Mouse (Mus musculus) 3T3-L1 (cell line): ENCODE results near the gene Glis1.

Source experiments
- DNase-seq: peaks from one replicate; pipeline ENCODE4 v3.0.0-alpha.2; 2015; ENCODE audit warnings: low read depth, low spot score

The Glis1 gene

GRCm38 (mm10) chr4:107683006-107683756, 248.8 kb downstream of the Glis1 start:
- no peak for DNase-seq

DNA sequence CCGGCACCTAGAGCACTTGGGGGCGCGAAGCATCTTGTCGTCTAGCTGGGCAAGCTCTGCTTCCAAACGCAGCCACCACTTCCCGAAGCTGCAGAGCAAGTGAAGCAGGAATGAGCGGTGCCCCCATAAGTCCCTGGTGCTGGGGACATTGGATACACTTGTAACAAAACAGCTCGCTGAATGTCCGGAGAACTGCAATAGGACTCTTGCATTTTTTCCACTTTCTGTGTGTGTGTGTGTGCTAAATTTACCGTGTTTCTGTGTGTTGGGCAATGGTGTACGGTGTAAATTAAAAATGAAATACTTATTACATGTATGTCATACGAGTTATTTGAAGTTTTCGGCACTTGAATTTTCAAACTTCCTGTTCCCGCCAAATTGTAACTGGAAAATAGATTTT, 249.7 kb downstream of the Glis1 start, which contains the start of gene Dmrtb1:
TSS of gene Dmrtb1 (minus strand) at position 101 of the 400 bp plus-strand sequence.
- no peak for DNase-seq
